ENCODE assay signal across 19 mouse cellular contexts in genomic region chr13:91156949-91157348, GRCm38 (mm10).
"Had no signal": no experiment of that assay in that cellular context is flagged by ENCODE, and none has a peak within 500 bp of the region (broad histone marks: within the 10 kb centered on the region; RNA-seq: fewer than 3 reads in every experiment).

No protein-coding gene starts in this region.

- DNase-seq: lung, adult 18-20 months; lung, embryonic 14.5 days; lung, postnatal 10 days; lung, postnatal 4 days; midbrain, embryonic 14.5 days; retina, postnatal 1 day; right cerebral cortex, adult 18-20 months; right cerebral cortex, postnatal 25 days; right cerebral cortex, postnatal 4 days; thymus, adult 2 months; thymus, postnatal 25 days had no signal

- H3K27me3 ChIP-seq: midbrain, embryonic 12.5 days; neural tube, embryonic 13.5 days; neural tube, embryonic 15.5 days; stomach, embryonic 15.5 days had no signal

- H3K27ac ChIP-seq: midbrain, embryonic 10.5 days; midbrain, embryonic 12.5 days; neural tube, embryonic 13.5 days; neural tube, embryonic 15.5 days; stomach, embryonic 15.5 days; stomach, postnatal 0 days had no signal

- H3K4me2 ChIP-seq: lung, embryonic 14.5 days; midbrain, embryonic 12.5 days; neural tube, embryonic 13.5 days; neural tube, embryonic 15.5 days; stomach, embryonic 15.5 days had no signal

- H3K9ac ChIP-seq: lung, embryonic 14.5 days; midbrain, embryonic 12.5 days; neural tube, embryonic 13.5 days; neural tube, embryonic 15.5 days; stomach, embryonic 15.5 days had no signal

- ATAC-seq: midbrain, embryonic 16.5 days had no signal

- H3K9me3 ChIP-seq: midbrain, embryonic 10.5 days; midbrain, embryonic 12.5 days; neural tube, embryonic 13.5 days; neural tube, embryonic 15.5 days; stomach, embryonic 15.5 days had no signal

- H3K4me3 ChIP-seq: midbrain, embryonic 10.5 days; midbrain, embryonic 12.5 days; myocyte; neural tube, embryonic 13.5 days; neural tube, embryonic 15.5 days; stomach, embryonic 15.5 days had no signal

- H3K36me3 ChIP-seq: midbrain, embryonic 10.5 days; midbrain, embryonic 12.5 days; neural tube, embryonic 13.5 days; neural tube, embryonic 15.5 days; stomach, embryonic 15.5 days had no signal

- H3K4me1 ChIP-seq: midbrain, embryonic 10.5 days; midbrain, embryonic 12.5 days; neural tube, embryonic 13.5 days; neural tube, embryonic 15.5 days; stomach, embryonic 15.5 days had no signal
